Mouse (Mus musculus) liver, adult 2 months (tissue): ENCODE data around the gene Selenok. TPM values are rescaled to one million over a fixed set of nuclear protein-coding genes. Genes with fewer than 3 reads are reported as not detected.

Experiments used
- DNase-seq: peaks from one replicate; pipeline ENCODE4 v3.0.0-alpha.2; 2011; ENCODE audit warnings: low read depth, low spot score; ENCODE audit errors: extremely low read depth
- H3K27ac ChIP-seq: fragments of 200-500 bp; replicated peaks from 2 replicates; pipeline ENCODE4 v1.5.1; 2012; ENCODE audit warnings: low read depth, mild to moderate bottlenecking, control low read depth, inconsistent platforms, low read length; ENCODE audit not compliant: insufficient read depth
- H3K27me3 ChIP-seq: fragments of 200-500 bp; 2 replicates; pipeline ENCODE4 v1.6.1; 2012; ENCODE audit warnings: mild to moderate bottlenecking, moderate library complexity, low read length, inconsistent platforms; ENCODE audit not compliant: control insufficient read depth, insufficient read depth
- H3K36me3 ChIP-seq: fragments of 200-500 bp; 2 replicates; pipeline ENCODE4 v1.6.1; 2012; ENCODE audit warnings: low read length, inconsistent platforms; ENCODE audit not compliant: control insufficient read depth, insufficient read depth
- H3K4me1 ChIP-seq: fragments of 200-500 bp; 2 replicates; pipeline ENCODE4 v1.6.1; 2011; ENCODE audit warnings: low read length; ENCODE audit not compliant: control insufficient read depth, insufficient read depth
- H3K4me3 ChIP-seq: fragments of 200-500 bp; 2 replicates; pipeline ENCODE4 v1.5.1; 2011; ENCODE audit warnings: low read depth, mild to moderate bottlenecking, control low read depth, low read length, moderate library complexity; ENCODE audit not compliant: insufficient read depth
- H3K79me2 ChIP-seq: fragments of 200-500 bp; 2 replicates; pipeline ENCODE4 v1.6.1; 2012; ENCODE audit warnings: inconsistent platforms, mild to moderate bottlenecking, low read length, moderate library complexity; ENCODE audit not compliant: control insufficient read depth, insufficient read depth
- H3K9ac ChIP-seq: fragments of 200-500 bp; 2 replicates; pipeline ENCODE4 v1.6.1; 2012; ENCODE audit warnings: low read depth, mild to moderate bottlenecking, control low read depth, inconsistent platforms, low read length
- CTCF ChIP-seq: fragments of 200-500 bp; IDR thresholded peaks from 2 replicates; pipeline ENCODE4 v1.5.1; 2011; ENCODE audit warnings: low read depth, low read length, control low read depth
- POLR2A ChIP-seq: fragments of 200-500 bp; IDR thresholded peaks from 2 replicates; pipeline ENCODE4 v1.6.1; 2011; ENCODE audit warnings: low read length, control low read depth; ENCODE audit not compliant: insufficient read depth; ENCODE audit errors: extremely low read depth
- WGBS: fragments of 180-500 bp; shearing (Covaris S2); methylation state at CpG from one replicate; pipeline ENCODE4 v1.1.7; 2018; 5-methylcytosine and 5-hydroxymethylcytosine counted together
- polyA plus RNA-seq: library from polyadenylated mRNA; depleted of rRNA; stranded (reverse); fragments of >200 nt; gene quantifications from 2 replicates; pipeline ENCODE4 v1.2.3, GENCODE M21; 2012
- total RNA-seq: library from RNA; depleted of rRNA; stranded (reverse); fragments of >200 nt; gene quantifications from 2 replicates; pipeline ENCODE4 v1.2.3, GENCODE M21; 2014

The Selenok gene
- total and polyA plus RNA-seq, 2 experiments = 35.8 to 106 TPM

DNA sequence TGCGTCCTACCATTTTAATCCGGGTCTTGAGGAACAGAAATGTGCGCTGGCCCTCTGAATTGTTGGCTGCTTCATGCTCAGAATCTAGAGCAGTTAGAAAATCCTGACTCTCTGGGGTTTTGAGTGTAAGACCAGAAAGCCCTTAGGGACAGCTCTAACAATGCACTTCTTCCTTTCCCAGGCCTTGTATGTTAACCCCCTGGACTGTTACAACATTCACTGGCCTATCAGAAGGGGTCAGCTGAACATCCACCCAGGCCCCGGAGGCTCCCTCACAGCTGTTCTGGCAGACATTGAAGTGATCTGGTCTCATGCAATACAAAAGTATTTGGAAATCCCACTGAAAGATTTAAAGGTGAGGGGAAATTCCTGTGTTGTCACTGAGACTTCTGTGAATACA lies 18.0 kb downstream of the Selenok start:
- TF ChIP-seq CTCF (no peak), POLR2A (no peak)
- 85% methylated on average over 4 of the region's 4 CpGs for WGBS
- peaks cover 74% of the 10 kb centered on the region for H3K36me3 ChIP-seq

GRCm38 (mm10) chr14:29987276-29987675 lies 19.2 kb downstream of the Selenok start:
- WGBS = 75% methylated on average over 6 of the region's 6 CpGs
- Histone ChIP-seq H3K4me3 (no peak overlapping the region), H3K27ac (no peak overlapping the region), H3K9ac (no peak overlapping the region), H3K79me2 (peaks cover 2% of the 10 kb centered on the region; the same call in 1 of the 2 replicates), H3K4me1 (no peaks in the 10 kb centered on the region), H3K36me3 (peaks cover 80% of the 10 kb centered on the region), H3K27me3 (no peaks in the 10 kb centered on the region)
- peak; percentile 63 for DNase-seq
- TF ChIP-seq POLR2A = no peak
- no peak for TF ChIP-seq CTCF

More for the DNA sequence above, 18.0 kb downstream of the Selenok start:
- H3K9ac ChIP-seq = no peak overlapping the region
- no peak overlapping the region for H3K27ac ChIP-seq
- no peaks in the 10 kb centered on the region for H3K4me1 ChIP-seq
- DNase-seq = no peak
- peaks cover 2% of the 10 kb centered on the region; the same call in 1 of the 2 replicates for H3K79me2 ChIP-seq
- H3K4me3 ChIP-seq = no peak overlapping the region
- H3K27me3 ChIP-seq = no peaks in the 10 kb centered on the region

GRCm38 (mm10) chr14:29987739-29988138 lies 19.6 kb downstream of the Selenok start:
- Histone ChIP-seq H3K4me3 (no peak overlapping the region), H3K9ac (no peak overlapping the region), H3K4me1 (no peaks in the 10 kb centered on the region), H3K79me2 (peaks cover 2% of the 10 kb centered on the region; the same call in 1 of the 2 replicates), H3K36me3 (peaks cover 80% of the 10 kb centered on the region), H3K27ac (no peak overlapping the region), H3K27me3 (no peaks in the 10 kb centered on the region)
- no peak for DNase-seq
- no peak for TF ChIP-seq POLR2A
- TF ChIP-seq CTCF = no peak
- WGBS = 95% methylated on average over 9 of the region's 9 CpGs

DNA sequence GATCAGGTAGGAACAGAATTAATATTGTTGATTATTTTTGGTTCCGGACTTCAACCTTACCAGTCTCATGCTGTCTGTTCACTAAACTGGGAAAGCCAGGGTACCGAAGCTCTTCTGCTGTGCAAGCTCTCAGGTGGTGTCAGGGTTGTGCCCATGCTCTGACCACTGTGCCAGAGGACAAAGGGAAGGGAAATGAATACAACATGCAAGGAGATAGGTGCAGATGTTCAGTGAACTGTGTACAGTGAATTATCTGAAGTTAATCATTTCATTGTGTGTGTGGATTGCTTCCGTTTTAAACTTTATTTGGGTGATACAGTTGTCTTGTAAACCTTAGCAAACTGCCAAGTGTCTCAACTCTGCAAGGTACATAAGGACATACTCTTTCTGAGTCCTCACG lies 20.2 kb downstream of the Selenok start:
- H3K36me3 ChIP-seq = peaks cover 79% of the 10 kb centered on the region
- 88% methylated on average over 4 of the region's 4 CpGs for WGBS
- peaks cover 2% of the 10 kb centered on the region; the same call in 1 of the 2 replicates for H3K79me2 ChIP-seq
- no peaks in the 10 kb centered on the region for H3K4me1 ChIP-seq
- H3K27ac ChIP-seq = no peak overlapping the region
- DNase-seq = no peak
- H3K27me3 ChIP-seq = no peaks in the 10 kb centered on the region
- H3K4me3 ChIP-seq = no peak overlapping the region
- H3K9ac ChIP-seq = no peak overlapping the region
- no peak for TF ChIP-seq POLR2A
- TF ChIP-seq CTCF = no peak

DNA sequence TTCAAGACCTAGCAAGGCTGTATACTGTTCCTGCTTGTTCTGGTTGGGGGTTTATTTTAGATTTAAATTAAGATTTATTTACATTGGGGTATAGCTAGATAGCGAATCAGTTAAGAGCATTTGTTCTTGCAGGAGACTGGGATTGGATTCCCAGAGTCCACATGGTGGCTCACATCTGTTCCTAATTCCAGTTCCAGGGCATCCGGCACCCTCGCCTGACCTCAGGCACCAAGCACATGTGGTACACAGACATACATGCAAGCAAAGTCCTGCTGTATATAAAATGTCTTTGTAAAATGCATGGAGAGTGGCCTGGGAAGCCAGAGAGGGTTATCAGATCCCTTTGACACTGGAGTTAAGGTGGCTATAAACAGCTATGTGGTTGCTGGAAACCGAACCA lies 26.9 kb downstream of the Selenok start:
- Histone ChIP-seq H3K4me3 (no peak overlapping the region), H3K4me1 (peaks cover 38% of the 10 kb centered on the region), H3K27me3 (no peaks in the 10 kb centered on the region), H3K79me2 (no peaks in the 10 kb centered on the region), H3K27ac (peak overlapping the region; percentile 93), H3K9ac (no peak overlapping the region), H3K36me3 (peaks cover 31% of the 10 kb centered on the region)
- WGBS = 92% methylated on average over 4 of the region's 4 CpGs
- DNase-seq = no peak
- TF ChIP-seq POLR2A = no peak
- no peak for TF ChIP-seq CTCF

DNA sequence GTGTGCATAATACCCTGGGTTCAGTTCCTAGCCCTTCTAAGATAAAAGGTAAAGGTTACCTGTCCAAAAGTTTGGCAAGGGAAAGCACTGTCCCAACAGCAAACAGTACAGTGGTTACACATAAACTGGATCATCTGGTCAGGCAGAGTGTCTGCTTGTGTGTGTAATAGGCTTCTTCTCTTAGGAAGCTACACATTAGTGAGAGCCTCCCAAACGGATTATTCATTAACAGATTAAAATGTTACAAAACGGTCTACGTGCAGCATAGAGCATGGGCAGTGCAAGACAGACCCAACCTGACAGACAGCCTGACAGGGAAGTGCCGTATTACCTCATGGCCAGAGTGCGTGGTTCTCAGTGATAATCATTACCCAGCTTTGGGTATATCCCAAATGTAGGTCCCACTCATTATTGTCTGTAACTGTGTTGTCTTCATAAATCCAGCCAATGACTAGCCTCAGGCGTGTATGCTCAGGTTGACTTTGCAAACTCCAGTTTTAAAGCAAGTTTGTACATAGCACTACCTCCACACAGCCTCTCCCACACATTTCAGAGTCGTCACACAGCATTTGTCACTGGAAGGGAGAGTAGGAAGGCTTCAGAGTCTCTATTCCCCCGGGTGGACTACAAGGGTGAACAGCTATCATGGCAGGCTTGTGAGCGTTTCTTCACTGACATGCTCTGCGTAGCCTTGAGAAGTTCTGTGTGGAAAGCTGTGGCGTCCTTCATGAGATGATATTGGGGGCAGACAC lies 28.1 kb downstream of the Selenok start:
- WGBS = 34% methylated on average over 11 of the region's 11 CpGs
- Histone ChIP-seq H3K4me1 (peaks cover 38% of the 10 kb centered on the region), H3K79me2 (no peaks in the 10 kb centered on the region), H3K9ac (peak overlapping the region; percentile 52), H3K36me3 (peaks cover 22% of the 10 kb centered on the region), H3K4me3 (no peak overlapping the region), H3K27me3 (no peaks in the 10 kb centered on the region), H3K27ac (peak overlapping the region; percentile 95)
- peak; percentile 100 for DNase-seq
- TF ChIP-seq POLR2A (no peak), CTCF (no peak)
